Mouse (Mus musculus) liver, adult 2 months (tissue): ENCODE measurements around the gene Camkmt. TPM values are rescaled to one million over a fixed set of nuclear protein-coding genes. Genes with fewer than 3 reads are reported as not detected.

ENCODE experiments used
- DNase-seq: peaks from one replicate; pipeline ENCODE4 v3.0.0-alpha.2; 2011; ENCODE audit warnings: low read depth, low spot score; ENCODE audit errors: extremely low read depth
- H3K27ac ChIP-seq: fragments of 200-500 bp; replicated peaks from 2 replicates; pipeline ENCODE4 v1.5.1; 2012; ENCODE audit warnings: low read depth, mild to moderate bottlenecking, control low read depth, inconsistent platforms, low read length; ENCODE audit not compliant: insufficient read depth
- H3K27me3 ChIP-seq: fragments of 200-500 bp; 2 replicates; pipeline ENCODE4 v1.6.1; 2012; ENCODE audit warnings: mild to moderate bottlenecking, moderate library complexity, low read length, inconsistent platforms; ENCODE audit not compliant: control insufficient read depth, insufficient read depth
- H3K36me3 ChIP-seq: fragments of 200-500 bp; 2 replicates; pipeline ENCODE4 v1.6.1; 2012; ENCODE audit warnings: low read length, inconsistent platforms; ENCODE audit not compliant: control insufficient read depth, insufficient read depth
- H3K4me1 ChIP-seq: fragments of 200-500 bp; 2 replicates; pipeline ENCODE4 v1.6.1; 2011; ENCODE audit warnings: low read length; ENCODE audit not compliant: control insufficient read depth, insufficient read depth
- H3K4me3 ChIP-seq: fragments of 200-500 bp; 2 replicates; pipeline ENCODE4 v1.5.1; 2011; ENCODE audit warnings: low read depth, mild to moderate bottlenecking, control low read depth, low read length, moderate library complexity; ENCODE audit not compliant: insufficient read depth
- H3K79me2 ChIP-seq: fragments of 200-500 bp; 2 replicates; pipeline ENCODE4 v1.6.1; 2012; ENCODE audit warnings: inconsistent platforms, mild to moderate bottlenecking, low read length, moderate library complexity; ENCODE audit not compliant: control insufficient read depth, insufficient read depth
- H3K9ac ChIP-seq: fragments of 200-500 bp; 2 replicates; pipeline ENCODE4 v1.6.1; 2012; ENCODE audit warnings: low read depth, mild to moderate bottlenecking, control low read depth, inconsistent platforms, low read length
- CTCF ChIP-seq: fragments of 200-500 bp; IDR thresholded peaks from 2 replicates; pipeline ENCODE4 v1.5.1; 2011; ENCODE audit warnings: low read depth, low read length, control low read depth
- POLR2A ChIP-seq: fragments of 200-500 bp; IDR thresholded peaks from 2 replicates; pipeline ENCODE4 v1.6.1; 2011; ENCODE audit warnings: low read length, control low read depth; ENCODE audit not compliant: insufficient read depth; ENCODE audit errors: extremely low read depth
- WGBS: fragments of 180-500 bp; shearing (Covaris S2); methylation state at CpG from one replicate; pipeline ENCODE4 v1.1.7; 2018; 5-methylcytosine and 5-hydroxymethylcytosine counted together
- polyA plus RNA-seq: library from polyadenylated mRNA; depleted of rRNA; stranded (reverse); fragments of >200 nt; gene quantifications from 2 replicates; pipeline ENCODE4 v1.2.3, GENCODE M21; 2012
- total RNA-seq: library from RNA; depleted of rRNA; stranded (reverse); fragments of >200 nt; gene quantifications from 2 replicates; pipeline ENCODE4 v1.2.3, GENCODE M21; 2014

Gene Camkmt
- total and polyA plus RNA-seq, 2 experiments, result 1.7 to 2.0 TPM

DNA sequence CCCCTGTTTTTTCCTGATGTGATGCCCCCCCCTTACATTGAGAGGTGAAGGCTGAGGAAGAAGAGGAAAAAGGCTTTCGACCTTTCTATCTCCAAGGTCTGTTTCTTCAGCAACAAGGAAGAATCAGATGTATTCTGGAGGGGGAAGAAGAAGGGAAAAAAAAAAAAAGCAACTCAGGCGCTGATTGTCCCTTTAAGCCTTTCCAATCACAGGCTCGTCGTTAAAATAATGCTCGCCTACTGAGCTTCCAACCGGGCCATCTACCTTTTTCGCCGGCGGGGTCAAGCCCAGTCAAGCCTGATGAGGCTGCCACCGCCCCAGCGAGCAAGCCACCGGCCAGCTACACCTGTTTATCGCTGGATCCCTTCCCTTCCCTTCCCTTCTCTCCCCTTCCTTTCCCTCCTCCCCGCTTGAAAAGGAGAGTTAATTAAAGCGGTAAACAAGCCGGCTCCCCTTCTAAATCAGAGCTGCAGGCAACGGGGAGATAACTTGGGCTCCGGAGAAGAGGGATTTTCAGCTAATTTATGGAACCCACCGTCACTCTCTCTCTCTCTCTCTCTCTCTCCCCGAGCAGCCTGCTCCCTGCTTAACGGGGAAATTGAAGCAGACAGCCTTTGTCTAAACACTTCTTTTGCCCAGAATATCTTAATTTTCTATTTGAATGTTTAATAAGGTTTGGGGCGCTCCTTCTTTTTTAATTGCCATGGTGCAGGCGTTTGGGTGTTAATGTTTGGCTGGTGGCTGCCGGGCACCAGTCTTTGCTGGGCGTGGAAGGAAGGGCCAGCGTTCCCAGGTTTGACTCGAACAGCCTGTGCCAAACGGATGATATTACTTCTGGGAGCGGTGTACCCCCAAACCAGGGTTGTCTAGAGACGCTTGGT lies 395.0 kb downstream of the Camkmt start:
- Histone ChIP-seq H3K4me3 (no peak overlapping the region), H3K36me3 (no peaks in the 10 kb centered on the region), H3K27ac (no peak overlapping the region), H3K4me1 (no peaks in the 10 kb centered on the region), H3K9ac (no peak overlapping the region), H3K27me3 (peaks cover 16% of the 10 kb centered on the region; the same call in 1 of the 2 replicates), H3K79me2 (no peaks in the 10 kb centered on the region)
- no peak for DNase-seq
- 4% methylated on average over 30 of the region's 30 CpGs for WGBS
- TF ChIP-seq CTCF (no peak), POLR2A (no peak)

- no peaks in the 10 kb centered on the region for H3K79me2 ChIP-seq
- 6% methylated on average over 14 of the region's 14 CpGs for WGBS
- H3K27me3 ChIP-seq, result peaks cover 16% of the 10 kb centered on the region; the same call in 1 of the 2 replicates
- no peak overlapping the region for H3K4me3 ChIP-seq
- no peaks in the 10 kb centered on the region for H3K36me3 ChIP-seq
- no peak for DNase-seq
- no peak for TF ChIP-seq POLR2A
- no peak overlapping the region for H3K9ac ChIP-seq
- no peak overlapping the region for H3K27ac ChIP-seq
- H3K4me1 ChIP-seq, result no peaks in the 10 kb centered on the region
These were observed 395.7 kb downstream of the Camkmt start for GRCm38 (mm10) chr17:85485946-85486533.

- no peaks in the 10 kb centered on the region for H3K36me3 ChIP-seq
- no peak for DNase-seq
- peaks cover 16% of the 10 kb centered on the region; the same call in 1 of the 2 replicates for H3K27me3 ChIP-seq
- no peaks in the 10 kb centered on the region for H3K4me1 ChIP-seq
- no peak overlapping the region for H3K9ac ChIP-seq
- H3K4me3 ChIP-seq, result no peak overlapping the region
- H3K27ac ChIP-seq, result no peak overlapping the region
- WGBS, result 7% methylated on average over 52 of the region's 52 CpGs
- no peak for TF ChIP-seq POLR2A
- TF ChIP-seq CTCF, result no peak
- H3K79me2 ChIP-seq, result no peaks in the 10 kb centered on the region
These were observed 396.5 kb downstream of the Camkmt start for GRCm38 (mm10) chr17:85486585-85487480.

GRCm38 (mm10) chr17:85487531-85487930 lies 397.2 kb downstream of the Camkmt start:
- Histone ChIP-seq H3K4me3 (no peak overlapping the region), H3K79me2 (no peaks in the 10 kb centered on the region), H3K9ac (no peak overlapping the region), H3K4me1 (no peaks in the 10 kb centered on the region), H3K27ac (no peak overlapping the region), H3K27me3 (peaks cover 16% of the 10 kb centered on the region; the same call in 1 of the 2 replicates), H3K36me3 (no peaks in the 10 kb centered on the region)
- no peak for DNase-seq
- 63% methylated on average over 3 of the region's 3 CpGs for WGBS
- TF ChIP-seq CTCF (no peak), POLR2A (no peak)

- H3K79me2 ChIP-seq, result no peaks in the 10 kb centered on the region
- TF ChIP-seq CTCF (no peak), POLR2A (no peak)
- peaks cover 16% of the 10 kb centered on the region; the same call in 1 of the 2 replicates for H3K27me3 ChIP-seq
- 15% methylated on average over 14 of the region's 14 CpGs for WGBS
- DNase-seq, result no peak
- H3K27ac ChIP-seq, result no peak overlapping the region
- no peaks in the 10 kb centered on the region for H3K4me1 ChIP-seq
- H3K36me3 ChIP-seq, result no peaks in the 10 kb centered on the region
- H3K4me3 ChIP-seq, result no peak overlapping the region
- no peak overlapping the region for H3K9ac ChIP-seq
These were observed 398.5 kb downstream of the Camkmt start for GRCm38 (mm10) chr17:85488601-85489487.
